Mouse (Mus musculus): ENCODE measurements around the gene Olfr512. TPM values are rescaled to one million over a fixed set of nuclear protein-coding genes. Genes with fewer than 3 reads are reported as not detected.

Gene Olfr512
- polyA plus RNA-seq (2012; rRNA removed) = not detected in 2 replicates

DNA sequence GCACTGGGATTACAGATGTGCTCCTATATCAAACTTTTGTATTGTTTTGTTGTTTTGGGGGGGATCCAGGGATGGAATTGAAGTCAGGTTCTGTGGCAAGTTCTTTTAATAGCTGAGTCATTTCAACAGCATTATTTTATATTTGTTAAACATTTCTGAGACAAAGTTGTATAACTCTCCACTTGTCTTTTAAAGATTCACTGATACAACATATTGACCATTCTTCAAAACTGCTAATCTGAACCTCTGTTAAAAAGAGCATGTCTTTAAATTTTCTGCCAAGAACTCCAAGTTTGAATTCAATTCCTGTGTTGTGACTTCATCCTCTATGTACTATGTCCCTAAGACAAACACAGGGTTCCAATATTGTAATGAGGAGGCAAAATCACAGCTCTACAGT, at the start of gene Olfr512:
Gene Olfr512, plus strand, starts transcription at position 301 of the 400 bp plus-strand sequence.

GRCm38 (mm10) chr7:108666118-108666517, 47.0 kb upstream of the Olfr512 start, which contains the start of gene Olfr510:
Gene Olfr510 (plus strand): TSS chr7:108666418.

DNA sequence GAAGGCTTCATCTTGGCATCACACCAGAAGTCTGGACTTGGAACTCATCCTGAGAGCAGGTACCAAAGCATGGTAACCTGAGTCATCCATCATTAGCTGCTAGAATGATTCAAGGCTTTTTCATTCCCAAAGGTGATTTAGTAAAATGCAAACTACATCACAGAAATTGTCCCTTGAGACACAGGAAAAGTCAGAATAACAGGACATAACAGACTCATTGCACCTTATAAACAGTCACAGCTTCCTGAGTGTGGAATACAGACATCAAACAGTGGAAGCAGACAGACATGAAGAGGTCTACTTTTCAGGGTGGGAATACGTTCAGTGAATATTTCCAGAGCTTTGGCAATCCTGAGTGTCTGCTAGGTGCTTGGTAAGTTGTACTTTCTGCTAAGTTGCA, 37.6 kb downstream of the Olfr512 start, which contains the start of gene Olfr513:
Gene Olfr513, plus strand, starts transcription at position 301 of the 400 bp plus-strand sequence.

Other genes with a start within 250 kb of the Olfr512 start
- not detected in 2 replicates for gene Olfr498, start 248.0 kb upstream of the Olfr512 start, polyA plus RNA-seq (2012; rRNA removed)
- gene Olfr502, start 188.3 kb upstream of the Olfr512 start, polyA plus RNA-seq (2012; rRNA removed) = not detected in 2 replicates
- gene Olfr503, start 168.8 kb upstream of the Olfr512 start, polyA plus RNA-seq (2012; rRNA removed) = not detected in 2 replicates
- not detected in 2 replicates for gene Olfr504, start 147.5 kb upstream of the Olfr512 start, polyA plus RNA-seq (2012; rRNA removed)
- gene Olfr506, start 102.5 kb upstream of the Olfr512 start, polyA plus RNA-seq (2012; rRNA removed) = not detected in 2 replicates
- gene Olfr507, start 91.5 kb upstream of the Olfr512 start, polyA plus RNA-seq (2012; rRNA removed) = not detected in 2 replicates
- not detected in 2 replicates for gene Olfr508, start 83.3 kb upstream of the Olfr512 start, polyA plus RNA-seq (2012; rRNA removed)
- gene Olfr509, start 61.4 kb upstream of the Olfr512 start, polyA plus RNA-seq (2012; rRNA removed) = not detected in 2 replicates
- gene Olfr510, start 46.9 kb upstream of the Olfr512 start, polyA plus RNA-seq (2012; rRNA removed) = not detected in 2 replicates
- gene Olfr513, start 37.7 kb downstream of the Olfr512 start, polyA plus RNA-seq (2012; rRNA removed) = not detected in 2 replicates
- gene Olfr514, start 112.7 kb downstream of the Olfr512 start, polyA plus RNA-seq (2012; rRNA removed) = not detected in 2 replicates
- gene Olfr516, start 137.2 kb downstream of the Olfr512 start, polyA plus RNA-seq (2012; rRNA removed) = not detected in 2 replicates
- gene Olfr517, start 159.1 kb downstream of the Olfr512 start, polyA plus RNA-seq (2012; rRNA removed) = not detected in 2 replicates
- gene Olfr518, start 171.7 kb downstream of the Olfr512 start, polyA plus RNA-seq (2012; rRNA removed) = not detected in 2 replicates
- not detected in 2 replicates for gene Olfr519, start 181.1 kb downstream of the Olfr512 start, polyA plus RNA-seq (2012; rRNA removed)
- gene Nlrp10, start 216.9 kb downstream of the Olfr512 start, polyA plus RNA-seq (2012; rRNA removed) = 0.01 TPM in 1 of 2 replicates, not detected in the other
- gene Eif3f, start 221.1 kb downstream of the Olfr512 start, polyA plus RNA-seq (2012; rRNA removed) = 28.0 and 34.2 TPM in 2 replicates
- 0.01 and 0.07 TPM in 2 replicates for gene Tub, start 237.0 kb downstream of the Olfr512 start, polyA plus RNA-seq (2012; rRNA removed)